Mouse (Mus musculus): Measurements from ENCODE around the gene Nup107.

The Nup107 gene

DNA sequence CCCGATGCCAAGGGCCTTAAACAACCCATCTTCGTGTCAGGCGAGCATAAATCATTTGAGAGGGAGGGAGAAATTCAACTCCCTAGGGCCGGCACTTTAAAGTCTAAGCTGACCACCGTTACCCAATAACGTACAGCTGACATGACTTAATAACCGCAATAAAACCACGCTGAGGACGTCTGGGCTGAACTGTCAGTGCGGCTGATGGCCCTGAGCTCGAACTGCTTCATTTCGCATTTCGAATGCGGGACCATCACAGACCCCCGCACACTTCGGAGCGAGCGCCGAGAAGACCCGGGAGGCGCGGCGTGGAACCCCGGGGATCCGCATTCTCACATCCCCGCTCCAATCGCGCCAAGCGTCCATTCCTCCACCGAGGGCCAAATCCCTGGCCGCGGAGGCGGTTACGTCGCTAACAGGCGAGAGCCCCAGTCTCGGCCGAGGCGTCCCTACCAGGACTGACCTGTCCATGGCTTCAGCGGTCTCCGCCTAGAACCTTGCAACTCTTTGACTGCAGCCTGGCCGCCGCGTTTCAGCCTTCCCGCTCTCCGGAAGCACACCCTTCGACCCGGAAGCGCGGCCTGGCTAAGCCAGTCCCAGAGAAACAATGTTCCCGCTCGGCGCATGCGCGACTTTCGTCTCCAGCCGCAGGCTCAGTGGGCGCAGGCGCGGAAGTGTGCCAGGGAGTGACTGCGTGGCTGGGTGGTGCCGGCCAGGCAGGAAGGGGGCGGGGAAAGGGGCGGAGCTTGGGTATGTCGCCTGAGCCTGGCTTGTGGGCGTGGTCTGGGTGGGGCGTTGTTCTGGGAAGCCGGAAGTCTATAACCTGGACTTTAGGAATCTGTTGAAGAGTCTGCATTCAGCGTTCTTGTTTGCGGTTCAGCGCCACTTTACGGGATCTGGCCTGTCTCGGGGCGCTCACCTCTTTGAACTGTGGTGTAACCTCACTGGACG, at the start of gene Nup107:
TSS of gene Nup107 (minus strand) at position 565 of the 951 bp plus-strand sequence.
- POLR2A ChIA-PET = interaction anchor here (0.5 to 5.0 kb wide), 100 partner anchors 8 to 1875 kb away, joined by 3 to 37 read pairs (median 4); partner anchors contain the start of genes Mdm1 (in 1 of the 4), Rap1b (in 1 of the 4) and Slc35e3 (in 1 of the 4)
- CTCF ChIA-PET = interaction anchor here in 2 of 4 experiments (0.7 to 1.9 kb wide), 3 partner anchors 31 to 47 kb away, joined by 4 to 9 read pairs (median 4); no protein-coding TSS in a partner anchor

DNA sequence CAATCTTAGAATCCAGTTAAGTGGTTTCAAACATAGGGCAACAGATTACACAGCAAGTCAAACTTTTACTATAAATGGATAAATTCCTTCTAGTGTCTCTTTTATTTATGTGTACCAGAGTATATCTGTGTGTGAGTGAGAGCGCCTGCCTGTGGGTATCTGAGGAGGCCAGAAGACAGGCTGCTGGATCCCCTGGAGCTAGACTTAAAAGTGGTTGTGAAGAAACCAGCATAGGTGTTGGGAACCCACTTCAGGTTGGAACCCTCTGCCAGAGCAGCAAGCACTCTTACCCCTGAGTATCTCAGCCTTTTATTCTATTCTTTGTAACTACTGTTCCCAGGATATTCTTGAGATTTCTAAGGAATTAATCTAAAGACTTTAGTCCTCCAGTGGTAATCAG, 49.3 kb upstream of the Nup107 start:
- POLR2A ChIA-PET = interaction anchor here in 3 of 4 experiments (0.6 to 1.2 kb wide), 3 partner anchors 49 to 1642 kb away, joined by 3 to 4 read pairs (median 3); no protein-coding TSS in a partner anchor
- CTCF ChIA-PET = interaction anchor here in 1 of 4 experiments (0.6 kb wide), 1 partner anchor 1495 kb away, joined by 6 read pairs; no protein-coding TSS in a partner anchor

DNA sequence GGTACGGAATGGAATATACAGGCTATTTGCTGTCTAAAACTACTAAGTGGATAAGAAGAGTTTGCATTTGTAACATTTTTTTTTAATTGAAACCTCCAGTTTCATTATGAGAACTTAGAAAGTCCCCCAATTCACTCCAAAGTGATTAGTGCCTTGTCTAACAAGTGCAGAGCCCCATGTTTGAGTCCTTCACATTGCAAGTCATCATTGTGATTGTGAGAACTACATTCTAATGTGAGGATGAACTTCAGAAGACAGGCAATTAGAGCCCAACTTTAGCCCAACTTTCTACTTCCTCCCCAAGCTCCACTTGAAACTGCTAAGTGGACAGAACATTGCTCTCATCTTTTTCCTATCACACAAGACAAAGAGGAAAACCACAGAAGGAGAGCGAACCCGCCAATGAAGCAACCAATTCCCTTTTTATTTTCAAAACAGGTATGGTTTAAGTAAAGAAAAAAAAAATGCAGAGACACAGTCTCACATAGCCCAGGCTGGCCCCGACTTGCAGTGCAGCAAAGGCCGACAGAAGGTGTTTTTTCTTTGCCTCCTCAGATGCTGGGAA, 48.0 kb upstream of the Nup107 start:
- CTCF ChIA-PET = interaction anchor here in 1 of 4 experiments (0.9 kb wide), 1 partner anchor 21 kb away, joined by 3 read pairs; no protein-coding TSS in a partner anchor
- POLR2A ChIA-PET = interaction anchor here in 3 of 4 experiments (0.8 to 3.0 kb wide), 10 partner anchors 9 to 67 kb away, joined by 3 to 9 read pairs (median 4); partner anchors contain the start of gene Nup107 (in 1 of the 3)

DNA sequence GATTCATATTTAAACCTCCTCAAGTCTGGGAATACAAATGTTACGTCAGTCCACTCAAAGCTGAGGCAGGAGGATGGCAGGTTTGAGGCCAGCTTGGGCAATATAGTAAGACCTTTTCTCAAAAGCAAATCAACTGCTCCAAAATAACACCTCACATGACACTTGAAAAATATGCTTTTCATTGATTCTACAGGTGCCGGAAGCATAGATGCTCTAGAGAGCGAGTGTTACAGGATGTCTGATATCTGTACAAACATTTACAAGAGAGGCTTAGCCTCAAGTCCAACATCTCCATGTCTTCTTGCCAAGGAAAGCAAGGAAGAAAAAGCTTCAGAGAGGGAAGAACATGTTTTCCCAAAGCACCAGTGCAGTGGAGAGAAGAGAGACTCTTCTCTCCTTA, 47.2 kb upstream of the Nup107 start:
- CTCF ChIA-PET = interaction anchor here in 1 of 4 experiments (0.6 to 1.5 kb wide), 2 partner anchors 47 to 267 kb away, joined by 3 to 4 read pairs; partner anchors contain the start of gene Nup107
- POLR2A ChIA-PET = interaction anchor here in 3 of 4 experiments (0.6 to 3.0 kb wide), 14 partner anchors 10 to 156 kb away, joined by 3 to 13 read pairs (median 6); partner anchors contain the start of gene Nup107 (in 1 of the 3)

DNA sequence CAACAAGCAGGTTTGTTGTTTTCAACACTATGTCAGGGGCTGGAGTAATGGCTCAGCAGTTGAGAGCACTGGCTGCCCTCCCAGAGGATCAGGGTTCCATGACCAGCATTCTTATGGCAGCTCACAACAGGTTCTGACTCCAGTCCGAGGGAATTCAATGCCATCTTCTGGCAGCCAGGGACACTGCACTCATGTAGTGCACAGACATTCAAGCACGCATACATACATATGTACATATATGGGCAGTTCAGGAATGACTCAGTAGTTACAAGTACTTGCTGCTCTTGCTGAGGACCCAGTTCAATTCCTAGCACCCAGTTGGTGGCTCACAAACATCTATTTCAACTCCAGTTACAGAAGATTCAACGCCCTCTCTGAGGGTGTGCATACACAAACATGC, 46.4 kb upstream of the Nup107 start:
- POLR2A ChIA-PET = interaction anchor here in 3 of 4 experiments (0.7 to 3.0 kb wide), 16 partner anchors 11 to 137 kb away, joined by 3 to 8 read pairs (median 4); partner anchors contain the start of gene Nup107 (in 2 of the 3)
- CTCF ChIA-PET = interaction anchor here (0.6 to 1.5 kb wide), 8 partner anchors 10 to 302 kb away, joined by 3 to 7 read pairs (median 4); partner anchors contain the start of genes Mdm1 (in 1 of the 4) and Nup107 (in 1 of the 4)

DNA sequence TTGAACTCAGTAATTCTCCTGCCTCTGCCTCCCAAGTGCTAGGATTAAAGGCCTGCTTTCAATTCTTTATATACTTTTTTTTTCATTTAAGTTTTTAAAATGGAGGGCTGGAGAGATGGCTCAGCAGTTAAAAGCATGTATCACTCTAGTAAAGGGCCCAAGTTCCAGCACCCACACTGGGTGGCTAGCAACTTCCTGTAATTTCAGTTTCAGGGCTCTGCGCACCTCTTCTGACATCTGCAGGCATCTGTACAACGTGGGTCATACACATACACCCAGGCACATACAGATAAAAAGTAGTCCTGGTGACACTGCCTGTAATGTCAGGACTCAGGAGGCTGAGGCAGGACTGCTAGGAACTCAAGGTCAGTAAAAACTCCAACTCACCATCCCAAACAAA, 43.8 kb upstream of the Nup107 start:
- CTCF ChIA-PET = interaction anchor here in 1 of 4 experiments (0.8 kb wide), 1 partner anchor 12 kb away, joined by 3 read pairs; no protein-coding TSS in a partner anchor
- POLR2A ChIA-PET = interaction anchor here in 2 of 4 experiments (0.6 to 1.8 kb wide), 8 partner anchors 10 to 25 kb away, joined by 3 to 7 read pairs (median 4); partner anchors contain the start of gene Rap1b (in 1 of the 2)

DNA sequence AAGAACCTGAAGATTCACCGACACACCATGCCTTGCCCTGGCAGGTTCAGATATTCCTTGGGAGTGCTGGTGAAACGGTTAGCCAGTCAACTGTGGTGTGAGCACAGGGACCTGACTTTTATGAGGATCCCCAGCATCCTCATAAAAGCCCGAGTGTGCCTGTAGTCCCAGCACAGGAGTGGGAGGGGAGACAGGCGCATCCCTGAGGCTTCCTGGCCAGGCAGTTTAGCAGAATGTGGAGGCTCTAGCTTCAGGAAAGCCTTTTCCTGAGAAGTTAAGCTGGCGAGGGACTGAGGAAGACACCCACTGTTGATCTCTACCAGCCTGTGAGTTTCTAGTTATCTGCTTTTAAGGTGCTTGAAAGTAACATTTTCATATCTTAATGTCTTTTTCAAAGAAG, 42.9 kb upstream of the Nup107 start:
- CTCF ChIA-PET = interaction anchor here in 1 of 4 experiments (0.8 kb wide), 1 partner anchor 11 kb away, joined by 3 read pairs; no protein-coding TSS in a partner anchor
- POLR2A ChIA-PET = interaction anchor here in 3 of 4 experiments (0.6 to 1.5 kb wide), 6 partner anchors 9 to 59 kb away, joined by 3 to 4 read pairs (median 3); no protein-coding TSS in a partner anchor

DNA sequence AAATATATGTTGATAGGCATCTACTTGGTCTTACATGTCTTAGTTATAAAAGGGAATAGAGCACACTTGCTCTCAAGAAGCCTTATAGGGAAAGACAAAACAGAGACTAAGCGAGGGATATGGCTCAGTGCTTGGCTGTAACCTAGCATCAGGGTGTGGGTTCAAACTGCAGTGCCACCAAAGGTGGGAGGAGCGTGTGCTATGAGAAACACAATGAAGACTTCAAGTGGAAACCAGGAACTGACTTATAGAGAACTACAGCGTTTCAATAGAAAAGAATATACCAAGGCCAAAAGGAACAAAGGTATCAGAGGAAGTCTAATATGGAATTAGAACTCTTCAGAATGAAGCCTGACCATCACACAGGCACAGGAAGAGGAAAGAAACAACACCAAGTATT, 38.3 kb upstream of the Nup107 start:
- ChIA-PET CTCF (no interaction called here), POLR2A (interaction anchor here in 1 of 4 experiments (1.2 to 1.9 kb wide), 4 partner anchors 16 to 38 kb away, joined by 3 to 7 read pairs (median 5); partner anchors contain the start of genes Nup107 and Rap1b)

DNA sequence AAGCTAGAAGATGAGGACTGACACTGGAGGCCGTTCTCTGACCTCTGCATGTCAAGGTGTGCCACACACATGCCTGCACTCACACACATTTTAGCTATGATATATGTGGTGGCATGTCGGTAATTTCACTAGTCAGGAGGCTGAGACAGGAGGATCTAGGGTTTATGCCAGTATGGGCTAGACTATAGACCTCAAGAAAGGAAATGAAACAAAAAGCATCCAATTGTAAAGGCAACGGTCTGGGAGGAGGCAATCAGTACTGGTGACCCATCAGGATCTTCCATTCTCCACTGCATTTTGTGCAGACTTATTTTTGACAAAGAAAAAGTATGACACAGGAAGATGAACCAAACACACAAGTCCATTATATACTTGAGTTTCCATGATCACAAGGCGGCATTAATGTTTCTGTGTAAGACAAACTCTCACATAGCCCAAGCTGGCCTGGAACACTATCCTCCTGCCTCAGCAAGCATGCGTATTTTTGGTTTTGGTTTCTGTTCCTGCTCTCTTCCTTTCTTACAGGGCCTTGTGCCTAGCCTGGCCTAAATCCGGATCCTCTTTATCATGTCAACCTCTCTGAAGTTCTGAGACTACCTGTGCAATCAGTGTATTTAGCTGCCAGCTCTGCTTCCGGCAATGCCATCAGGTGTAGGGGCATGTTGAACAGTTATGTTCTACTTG, 37.1 kb upstream of the Nup107 start:
- POLR2A ChIA-PET = interaction anchor here in 2 of 4 experiments (1.0 to 2.6 kb wide), 10 partner anchors 10 to 125 kb away, joined by 3 to 13 read pairs (median 3); partner anchors contain the start of gene Rap1b (in 1 of the 2)
- CTCF ChIA-PET = interaction anchor here (0.5 to 1.2 kb wide), 5 partner anchors 9 to 1238 kb away, joined by 3 to 4 read pairs (median 3); no protein-coding TSS in a partner anchor

DNA sequence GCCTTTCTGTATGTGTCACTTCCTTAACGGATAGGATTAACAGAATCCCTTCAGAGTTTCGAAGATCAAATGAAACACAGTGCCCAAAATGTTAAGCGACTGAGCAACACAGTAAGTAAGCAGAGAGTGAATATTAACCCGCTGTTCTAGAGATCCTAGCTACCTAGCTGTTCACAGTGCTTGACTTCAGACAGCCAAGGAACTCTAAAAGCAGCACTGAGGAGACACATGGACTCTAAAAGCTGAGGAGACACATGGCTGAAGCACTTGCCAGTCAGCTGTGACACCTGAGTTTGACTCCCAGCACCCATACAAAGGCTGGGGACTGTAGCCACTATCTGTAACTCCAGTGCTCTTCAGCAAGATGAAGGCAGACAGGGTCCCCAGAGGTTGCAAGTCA, 36.5 kb upstream of the Nup107 start:
- POLR2A ChIA-PET = interaction anchor here in 2 of 4 experiments (1.0 to 6.0 kb wide), 10 partner anchors 12 to 125 kb away, joined by 3 to 28 read pairs (median 4); partner anchors contain the start of genes Nup107 (in 1 of the 2) and Rap1b (in 1 of the 2)
- CTCF ChIA-PET = interaction anchor here in 3 of 4 experiments (0.5 to 1.3 kb wide), 4 partner anchors 9 to 28 kb away, joined by 3 to 4 read pairs (median 4); no protein-coding TSS in a partner anchor

DNA sequence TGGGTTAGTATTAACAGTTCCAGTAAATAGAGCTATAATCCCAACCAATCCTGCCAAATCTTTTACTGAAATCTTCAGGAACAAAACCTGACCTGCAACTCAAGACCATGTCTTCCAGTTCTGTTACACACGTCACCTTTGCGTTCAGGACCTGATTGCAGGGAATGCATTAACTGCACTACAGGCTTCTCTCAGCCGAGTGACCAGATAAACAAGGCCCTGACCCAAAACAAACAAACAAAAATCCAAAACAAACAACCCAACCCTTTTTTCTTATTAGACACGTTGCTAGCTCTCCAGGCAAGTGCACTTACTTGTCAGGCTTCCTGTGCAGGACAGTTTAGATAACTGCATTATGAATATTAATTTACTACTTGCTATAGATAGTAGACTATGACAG, 36.0 kb upstream of the Nup107 start:
- ChIA-PET CTCF (interaction anchor here in 3 of 4 experiments (1.2 to 1.4 kb wide), 3 partner anchors 10 to 24 kb away, joined by 4 to 6 read pairs (median 4); no protein-coding TSS in a partner anchor), POLR2A (interaction anchor here in 2 of 4 experiments (1.0 to 6.0 kb wide), 12 partner anchors 10 to 124 kb away, joined by 3 to 28 read pairs (median 4); partner anchors contain the start of gene Nup107 (in 2 of the 2))

DNA sequence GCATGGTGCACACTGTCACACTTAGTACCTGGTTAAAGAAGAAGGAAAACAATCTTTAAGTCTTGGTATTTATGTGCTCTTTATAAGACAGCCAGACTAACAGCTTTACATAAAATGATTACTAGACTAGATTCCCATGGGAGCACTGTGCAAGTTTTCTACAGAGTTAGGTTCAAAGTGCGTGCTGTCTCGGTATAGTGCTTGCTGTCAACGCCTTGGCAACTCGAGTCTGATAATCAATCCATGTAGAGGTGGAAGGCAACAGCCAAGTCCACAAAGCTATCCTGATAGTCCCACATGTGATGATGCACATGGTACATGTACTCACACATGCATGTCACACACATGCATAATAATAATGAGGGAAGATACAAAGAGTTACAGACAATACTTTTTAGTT, 32.1 kb upstream of the Nup107 start:
- CTCF ChIA-PET = interaction anchor here (0.5 to 2.1 kb wide), 20 partner anchors 10 to 331 kb away, joined by 3 to 9 read pairs (median 4); partner anchors contain the start of gene Nup107 (in 1 of the 4)
- POLR2A ChIA-PET = interaction anchor here in 3 of 4 experiments (0.5 to 6.0 kb wide), 19 partner anchors 8 to 65 kb away, joined by 3 to 28 read pairs (median 4); partner anchors contain the start of genes Nup107 (in 2 of the 3) and Rap1b (in 1 of the 3)

DNA sequence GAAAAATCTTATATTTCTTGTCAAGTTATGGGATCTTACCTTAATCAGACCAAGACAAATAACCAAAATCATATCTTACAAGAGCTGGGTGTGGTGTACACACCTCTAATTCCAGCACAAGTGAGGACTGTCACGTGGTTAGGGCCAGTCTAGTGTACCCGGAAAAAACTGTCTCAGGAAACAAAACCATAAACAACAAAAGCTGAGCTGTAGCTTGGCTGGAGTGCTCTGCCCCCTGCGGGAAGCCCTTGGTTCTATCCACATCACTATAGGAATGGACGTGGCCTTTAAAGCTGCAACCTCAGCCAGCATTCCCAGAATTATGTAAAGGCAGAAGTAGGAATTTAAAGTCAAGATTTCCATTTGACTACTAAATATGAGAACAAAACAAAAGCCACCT, 31.6 kb upstream of the Nup107 start:
- CTCF ChIA-PET = interaction anchor here (0.5 to 2.1 kb wide), 25 partner anchors 9 to 351 kb away, joined by 3 to 9 read pairs (median 3); partner anchors contain the start of gene Nup107 (in 1 of the 4)
- POLR2A ChIA-PET = interaction anchor here in 3 of 4 experiments (0.5 to 6.0 kb wide), 20 partner anchors 8 to 64 kb away, joined by 3 to 28 read pairs (median 4); partner anchors contain the start of genes Nup107 (in 2 of the 3) and Rap1b (in 1 of the 3)

DNA sequence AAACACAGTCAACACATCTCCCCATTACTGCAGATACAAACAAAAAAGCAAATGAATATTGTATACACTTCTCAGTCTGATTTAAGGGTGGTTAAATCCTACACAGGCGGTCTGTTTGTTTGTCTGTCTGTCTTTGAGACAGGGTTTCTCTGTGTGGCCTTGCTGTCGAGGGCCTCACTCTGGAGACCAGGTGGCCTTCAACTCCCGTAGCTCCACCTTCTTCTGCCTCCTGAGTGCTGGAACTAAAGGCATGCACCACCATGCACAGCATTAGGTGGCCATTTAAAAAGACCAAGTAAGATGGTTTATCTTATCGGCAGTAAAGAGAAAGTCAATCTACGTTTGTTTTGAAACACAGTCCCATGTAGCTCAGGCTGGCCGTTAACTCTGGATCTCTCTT, 30.8 kb upstream of the Nup107 start:
- CTCF ChIA-PET = interaction anchor here in 2 of 4 experiments (0.9 to 2.1 kb wide), 5 partner anchors 12 to 139 kb away, joined by 3 to 9 read pairs (median 3); partner anchors contain the start of gene Nup107 (in 1 of the 2)
- POLR2A ChIA-PET = interaction anchor here in 3 of 4 experiments (0.6 to 6.0 kb wide), 11 partner anchors 8 to 482 kb away, joined by 3 to 28 read pairs (median 5); partner anchors contain the start of genes Nup107 (in 2 of the 3) and Rap1b (in 1 of the 3)

DNA sequence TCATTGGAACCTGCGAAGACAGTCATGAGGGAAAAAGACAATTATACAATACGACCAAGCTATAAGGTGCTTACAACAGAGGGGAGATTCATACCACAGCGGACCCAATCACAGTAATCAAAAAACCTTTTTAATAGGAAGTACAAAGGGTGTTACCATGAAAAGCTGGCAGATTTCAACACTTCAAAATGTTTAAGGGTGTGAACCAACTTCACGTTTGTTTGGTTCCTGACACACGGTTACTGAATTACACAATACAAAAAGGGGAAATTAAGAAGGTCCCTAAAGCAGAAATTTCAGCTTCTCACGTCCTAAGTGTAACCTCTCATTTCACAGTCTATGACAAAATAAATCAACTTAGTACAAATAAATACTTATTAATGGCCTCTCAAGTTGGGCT, 26.1 kb upstream of the Nup107 start:
- ChIA-PET POLR2A (interaction anchor here in 1 of 4 experiments (0.6 to 1.8 kb wide), 5 partner anchors 9 to 101 kb away, joined by 3 to 6 read pairs (median 4); no protein-coding TSS in a partner anchor), CTCF (interaction anchor here in 1 of 4 experiments (1.0 kb wide), 2 partner anchors 22 to 35 kb away, joined by 3 to 4 read pairs; no protein-coding TSS in a partner anchor)

DNA sequence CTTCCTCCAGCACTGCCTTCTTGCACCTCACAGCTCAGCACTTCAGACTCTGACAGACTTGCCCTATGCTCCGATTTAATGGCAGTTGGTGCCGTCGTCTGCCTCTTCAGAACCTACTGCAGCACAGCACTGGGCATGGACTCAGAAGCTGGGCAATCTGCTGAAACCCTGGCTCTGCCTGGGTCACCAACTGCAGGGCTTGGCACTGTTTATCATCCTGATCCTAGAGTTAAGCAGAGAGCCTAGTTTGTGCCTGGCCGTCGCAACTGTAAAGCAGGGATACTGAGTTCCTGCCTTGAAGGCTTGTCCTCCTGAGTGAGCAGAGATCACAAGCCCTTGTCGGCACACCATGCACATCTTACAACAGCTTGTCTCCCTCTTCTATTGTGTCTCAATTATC, 24.2 kb upstream of the Nup107 start:
- CTCF ChIA-PET = no interaction called here
- POLR2A ChIA-PET = interaction anchor here in 3 of 4 experiments (0.5 to 1.6 kb wide), 9 partner anchors 11 to 1397 kb away, joined by 3 to 4 read pairs (median 3); partner anchors contain the start of gene Nup107 (in 1 of the 3)
